Mouse (Mus musculus) layer of hippocampus, adult 2 months (tissue): ENCODE measurements at regions not wholly inside any gene's neighbourhood (a gene's known extent, or its start where the extent isn't known, plus 50 kb on each side); places are given as distances from the start of the nearest gene placed in this dataset.

Source experiments
- DNase-seq, 2 experiments: peaks; one replicate each; pipeline ENCODE4 v3.0.0; 2022; ENCODE audit warnings: low spot score in 2 of 2
- H3K27ac ChIP-seq: fragments of 200-600 bp; 2 replicates; pipeline ENCODE4 v1.8.1; 2022
- H3K4me3 ChIP-seq: fragments of 200-600 bp; 2 replicates; pipeline ENCODE4 v1.8.1; 2022; ENCODE audit warnings: mild to moderate bottlenecking
- CTCF ChIP-seq: fragments of 200-600 bp; conservative IDR thresholded peaks from 2 replicates; pipeline ENCODE4 v1.8.1; 2022; ENCODE audit warnings: antibody characterized with exemption, mild to moderate bottlenecking, moderate library complexity
- microRNA-seq, 2 experiments: library from miRNA; unstranded; fragments of <30 nt; microRNA quantifications; one replicate each; pipeline ENCODE4 v1.2.0; 2021

DNA sequence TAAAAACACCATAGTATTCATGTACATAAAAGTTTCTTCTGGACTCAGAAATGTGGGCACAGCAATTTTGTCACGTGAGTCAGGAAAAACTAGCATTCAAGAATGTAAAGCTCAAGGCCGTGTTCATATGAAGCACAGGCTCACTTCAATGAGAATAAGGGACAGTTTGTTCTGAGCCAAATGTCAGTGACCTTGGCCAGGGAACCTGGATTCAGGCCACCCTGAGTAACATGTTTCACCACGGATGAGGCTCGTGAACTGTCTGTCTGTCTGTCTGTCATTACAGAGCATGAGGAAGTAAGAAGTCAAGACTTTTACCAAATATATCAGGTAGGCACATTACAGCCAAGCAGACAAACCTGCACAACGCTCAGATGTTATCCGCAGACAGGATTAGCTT, 74.3 kb upstream of the Nr5a2 start:
- TF ChIP-seq CTCF: no peak
- Histone ChIP-seq H3K27ac (no peak overlapping the region), H3K4me3 (no peak overlapping the region)
- DNase-seq: no peak

DNA sequence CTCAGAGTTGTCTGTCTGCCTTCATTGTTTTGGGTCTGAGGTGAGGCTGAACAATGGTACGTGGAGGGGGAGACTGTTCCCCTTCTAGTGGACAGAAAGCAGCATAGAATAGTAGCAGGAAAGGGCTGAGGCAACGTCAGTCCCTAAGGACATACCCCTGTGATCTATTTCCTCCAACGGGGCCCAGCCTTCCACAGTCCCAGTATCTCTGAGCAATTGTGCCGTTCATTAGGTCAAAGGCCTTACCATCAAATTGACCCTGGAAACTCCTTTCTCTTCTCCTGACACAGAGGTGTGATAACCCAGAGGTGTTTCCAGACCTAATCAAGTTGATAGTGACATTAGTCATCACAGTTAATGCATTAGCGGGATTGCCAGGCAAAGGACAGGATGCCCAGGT, 73.4 kb upstream of the Nr5a2 start:
- no peak for DNase-seq
- TF ChIP-seq CTCF: no peak
- Histone ChIP-seq H3K27ac (no peak overlapping the region), H3K4me3 (no peak overlapping the region)

DNA sequence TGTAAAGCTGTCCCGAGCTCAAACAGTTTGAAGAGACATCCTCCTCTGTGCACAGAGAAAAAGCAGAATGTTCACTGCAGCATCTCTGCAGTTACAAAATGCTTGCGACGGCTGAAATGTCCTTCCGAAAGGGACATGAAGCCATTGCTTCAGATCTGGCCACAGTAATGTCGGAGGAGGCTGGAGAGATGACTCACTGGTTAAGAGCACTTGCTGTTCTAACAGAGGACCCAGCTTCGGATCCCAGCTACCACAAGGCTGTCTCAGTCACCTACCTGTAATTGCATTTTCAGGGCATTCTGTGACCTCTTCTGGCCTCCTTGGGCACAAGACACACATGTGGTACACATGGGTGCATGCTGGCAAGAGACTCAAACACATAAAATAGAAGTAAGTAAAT, 63.5 kb upstream of the Nr5a2 start:
- Histone ChIP-seq H3K27ac (no peak overlapping the region), H3K4me3 (no peak overlapping the region)
- no peak for DNase-seq
- no peak for TF ChIP-seq CTCF

DNA sequence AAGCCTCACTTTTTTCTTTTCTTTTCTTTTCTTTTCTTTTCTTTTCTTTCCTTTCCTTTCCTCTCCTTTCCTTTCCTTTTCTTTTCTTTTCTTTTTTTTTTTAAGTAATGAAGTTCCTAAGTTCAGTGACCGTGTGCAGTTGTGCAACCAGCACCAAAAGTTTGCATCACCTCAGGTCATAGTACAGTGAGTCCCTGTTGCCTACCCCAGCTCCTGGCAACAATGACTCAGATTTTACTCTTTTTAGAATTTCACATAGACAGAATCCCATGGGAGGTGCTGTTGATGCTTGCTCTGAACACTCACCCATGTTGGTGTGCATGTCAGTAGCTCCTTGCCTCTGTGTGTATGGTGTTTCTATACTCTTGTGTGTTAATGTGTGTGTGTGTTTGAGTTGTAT, 60.3 kb upstream of the Nr5a2 start:
- Histone ChIP-seq H3K27ac (no peak overlapping the region), H3K4me3 (no peak overlapping the region)
- no peak for TF ChIP-seq CTCF
- DNase-seq: no peak

DNA sequence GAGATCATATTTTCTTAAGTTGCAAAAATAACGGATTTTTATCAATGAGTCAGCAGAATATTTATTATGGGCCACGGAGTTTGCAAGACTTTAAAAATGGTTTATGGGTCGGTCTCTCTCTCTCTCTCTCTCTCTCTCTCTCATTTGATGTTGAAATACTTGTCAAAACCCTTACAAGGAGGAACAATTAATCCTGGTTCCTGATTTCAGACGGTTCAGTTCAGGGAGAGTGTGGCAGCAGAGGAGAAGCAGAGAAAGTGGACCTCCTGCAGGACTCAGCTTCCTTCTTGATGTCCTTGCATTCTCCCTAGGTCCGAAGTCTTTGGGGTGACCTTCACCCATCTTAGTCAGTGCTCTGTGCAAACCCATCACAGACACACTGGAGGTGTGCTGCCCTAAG, 57.4 kb upstream of the Nr5a2 start:
- no peak for TF ChIP-seq CTCF
- DNase-seq: no peak
- no peak overlapping the region for H3K27ac ChIP-seq
- no peak overlapping the region for H3K4me3 ChIP-seq

DNA sequence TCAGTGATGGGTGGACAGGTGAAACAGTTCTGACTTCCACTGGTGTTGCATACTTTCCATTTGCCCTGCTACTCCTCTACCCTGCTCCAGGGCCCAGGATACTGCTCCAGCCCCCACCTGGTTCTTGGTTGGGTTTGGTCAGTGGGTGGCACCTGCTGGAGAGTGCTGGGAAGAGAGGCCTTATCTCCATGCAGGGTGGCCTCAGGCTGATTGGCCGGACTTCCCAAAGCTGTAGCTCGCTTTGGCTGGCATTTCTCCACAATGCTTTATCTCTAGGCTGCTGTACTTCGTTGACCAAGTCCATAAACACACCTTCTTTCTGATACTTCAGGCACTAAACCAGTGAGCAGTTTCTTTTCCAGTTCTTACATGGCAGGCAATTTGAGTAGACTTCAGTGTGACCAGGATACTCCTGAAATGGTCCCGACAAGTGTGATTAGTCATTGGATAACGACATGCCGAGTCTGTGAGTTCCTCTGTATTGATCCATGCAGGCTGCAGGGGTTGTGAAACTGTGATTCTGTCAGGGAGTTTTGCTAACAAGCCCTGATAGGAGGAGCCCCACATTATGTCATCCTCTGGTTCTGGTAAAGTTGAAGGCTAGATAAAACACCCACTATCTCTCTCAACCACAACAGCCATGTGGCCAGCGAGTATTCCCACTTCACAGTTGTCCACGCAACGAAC, 50.1 kb upstream of the Nr5a2 start:
- no peak for DNase-seq
- no peak for TF ChIP-seq CTCF
- no peak overlapping the region for H3K27ac ChIP-seq
- H3K4me3 ChIP-seq: no peak overlapping the region

Small RNA genes in the stretch of these regions (microRNA-seq; reads per million reads assigned to microRNA genes)
- 707 to 708 reads per million in 2 experiments for gene Mir181a-1
- 10.9 to 14.4 reads per million in 2 experiments for gene Mir181b-1
